Mouse (Mus musculus) kidney, adult 2 months (tissue): ENCODE results near the gene Foxo3.
A peak's percentile ranks its signal among the peaks of the same experiment; 100 is the strongest.

Experiments
- CTCF ChIP-seq: fragments of 200-500 bp; conservative IDR thresholded peaks from 2 replicates; pipeline ENCODE4 v1.5.1; 2011; ENCODE audit warnings: low read depth, mild to moderate bottlenecking, control low read depth, low read length, moderate library complexity, mixed read lengths; ENCODE audit not compliant: insufficient read depth, insufficient read length
- POLR2A ChIP-seq: fragments of 200-500 bp; IDR thresholded peaks from one replicate; pipeline ENCODE4 v1.6.1; 2011; ENCODE audit warnings: low read depth, low read length, control low read depth

DNA sequence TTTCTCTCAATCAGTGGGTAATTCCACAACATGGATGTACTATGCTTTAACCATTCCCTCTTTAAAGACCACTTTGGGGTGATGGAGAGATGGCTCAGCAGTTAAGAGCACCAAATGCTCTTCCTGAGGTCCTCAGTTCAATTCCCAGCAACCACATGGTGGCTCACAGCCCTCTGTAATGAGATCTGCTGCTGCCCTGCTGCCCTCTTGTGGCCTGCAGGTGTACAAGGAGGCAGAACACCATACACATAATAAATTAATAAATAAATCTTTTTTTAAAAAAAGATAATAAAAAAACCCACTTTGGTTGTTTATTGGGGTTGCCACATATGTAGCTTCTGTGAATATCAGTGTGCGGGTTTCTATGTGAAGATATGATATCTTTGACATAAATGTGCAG lies 21.4 kb upstream of the Foxo3 start:
- TF ChIP-seq POLR2A (no peak), CTCF (peak; percentile 51)
